Mouse (Mus musculus): ENCODE measurements around the gene Elof1. TPM values are rescaled to one million over a fixed set of nuclear protein-coding genes. Genes with fewer than 3 reads are reported as not detected.
"Not testable (repeated sequence)": the region's sequence is repeated elsewhere in the genome, so short reads cannot be mapped to it uniquely, and the experiment has no call there.

Elof1 gene
- total RNA-seq, 4 experiments from 2014 or later = 71.9 to 83.9 (median 78.6) TPM

- DNase-seq = no peak
Observed at GRCm38 (mm10) chr9:22092746-22093145, 24.2 kb downstream of the Elof1 start.

GRCm38 (mm10) chr9:22089986-22090385 is 27.0 kb downstream of the Elof1 start:
- peak; percentile 34 for DNase-seq

GRCm38 (mm10) chr9:22089281-22089680 is 27.7 kb downstream of the Elof1 start:
- no peak for DNase-seq

GRCm38 (mm10) chr9:22087034-22087618 is 29.8 kb downstream of the Elof1 start:
- DNase-seq = no peak

- DNase-seq = no peak
Observed at GRCm38 (mm10) chr9:22086012-22086411, 31.0 kb downstream of the Elof1 start.

- DNase-seq = peak; percentile 94
Observed at GRCm38 (mm10) chr9:22085022-22085834, 31.7 kb downstream of the Elof1 start, which contains the start of gene Ecsit. Gene Ecsit (minus strand): TSS chr9:22085438.

- no peak for DNase-seq
Observed at GRCm38 (mm10) chr9:22084667-22085021, 32.3 kb downstream of the Elof1 start.

GRCm38 (mm10) chr9:22076223-22076622 is 40.7 kb downstream of the Elof1 start:
- DNase-seq = no peak

- DNase-seq = not testable (repeated sequence)
Observed at GRCm38 (mm10) chr9:22075778-22076177, 41.2 kb downstream of the Elof1 start.

- DNase-seq = no peak
Observed at GRCm38 (mm10) chr9:22072276-22072675, 44.7 kb downstream of the Elof1 start.

GRCm38 (mm10) chr9:22070791-22071573 is 46.0 kb downstream of the Elof1 start, which contains the start of the genes Gm49318 and Zfp653:
Gene Gm49318 (minus strand): TSS chr9:22071259.
Gene Zfp653 (minus strand): TSS chr9:22071376.
- DNase-seq = peak; percentile 95

- DNase-seq = no peak
Observed at GRCm38 (mm10) chr9:22069881-22070553, 47.0 kb downstream of the Elof1 start.

GRCm38 (mm10) chr9:22067195-22067594 is 49.8 kb downstream of the Elof1 start:
- DNase-seq = no peak

GRCm38 (mm10) chr9:22066433-22066832 is 50.5 kb downstream of the Elof1 start:
- DNase-seq = no peak

GRCm38 (mm10) chr9:22065642-22066041 is 51.3 kb downstream of the Elof1 start:
- DNase-seq = no peak

GRCm38 (mm10) chr9:22064341-22064740 is 52.6 kb downstream of the Elof1 start:
- no peak for DNase-seq

Small RNAs within 50 kb of the gene (microRNA-seq; reads per million reads assigned to microRNA genes)
- 0.50 to 0.70 reads per million in 2 experiments for gene Mir7084

Other genes with a start within 250 kb of the Elof1 start
- 10 to 100 TPM; 43.1 to 64.6 (median 48.1) TPM for gene Rab3d, start 199.0 kb downstream of the Elof1 start, total RNA-seq (2022)
- 10 to 100 TPM in 3 of 4 experiments, 1 to 10 TPM in 1; 8.6 to 27.3 (median 17.7) TPM for gene Ccdc159, start 189.7 kb downstream of the Elof1 start, total RNA-seq (2022)
- 100 to 1,000 TPM; 375 to 588 (median 495) TPM for gene Tmem205, start 189.6 kb downstream of the Elof1 start, total RNA-seq (2022)
- gene Plppr2, start 180.1 kb downstream of the Elof1 start, total RNA-seq (2022) = 10 to 100 TPM; 19.6 to 44.0 (median 32.1) TPM
- gene Swsap1, start 161.4 kb downstream of the Elof1 start, total RNA-seq (2022) = 10 to 100 TPM; 17.5 to 22.5 (median 20.0) TPM
- gene Epor, start 153.7 kb downstream of the Elof1 start, total RNA-seq (2022) = 1 to 10 TPM; 1.2 to 4.7 (median 2.0) TPM
- 10 to 100 TPM; 23.7 to 72.6 (median 49.6) TPM for gene Rgl3, start 127.7 kb downstream of the Elof1 start, total RNA-seq (2022)
- gene Ccdc151, start 114.5 kb downstream of the Elof1 start, total RNA-seq (2022) = 1 to 10 TPM in 3 of 4 experiments, under 1 TPM in 1; 0.81 to 2.8 (median 1.4) TPM
- gene Prkcsh, start 114.4 kb downstream of the Elof1 start, total RNA-seq (2022) = 100 to 1,000 TPM; 167 to 190 (median 180) TPM
- 1 to 10 TPM; 1.8 to 4.6 (median 2.9) TPM for gene Elavl3, start 65.1 kb downstream of the Elof1 start, total RNA-seq (2022)
- under 1 TPM in 1 of 4 experiments, not detected in 3; 0.73 TPM for gene Gm49318, start 45.9 kb downstream of the Elof1 start, total RNA-seq (2022)
- gene Zfp653, start 45.8 kb downstream of the Elof1 start, total RNA-seq (2022) = 10 to 100 TPM in 3 of 4 experiments, 1 to 10 TPM in 1; 6.9 to 15.6 (median 12.3) TPM
- gene Ecsit, start 31.7 kb downstream of the Elof1 start, total RNA-seq (2022) = 10 to 100 TPM; 41.2 to 50.4 (median 48.9) TPM
- gene Cnn1, start 18.0 kb downstream of the Elof1 start, total RNA-seq (2022) = 1 to 10 TPM in 3 of 4 experiments, under 1 TPM in 1; 0.89 to 2.8 (median 1.2) TPM
- 10 to 100 TPM; 30.6 to 44.1 (median 36.6) TPM for gene Acp5, start 18.5 kb upstream of the Elof1 start, total RNA-seq (2022)
- gene Pigyl, start 39.7 kb upstream of the Elof1 start, total RNA-seq (2022) = 10 to 100 TPM; 51.0 to 67.4 (median 59.4) TPM
- gene Zfp872, start 70.9 kb upstream of the Elof1 start, total RNA-seq (2022) = 1 to 10 TPM; 3.0 to 7.2 (median 4.1) TPM
- gene Zfp809, start 108.5 kb upstream of the Elof1 start, total RNA-seq (2022) = 10 to 100 TPM; 37.1 to 62.6 (median 53.2) TPM
- gene Zfp599, start 142.7 kb upstream of the Elof1 start, total RNA-seq (2022) = 1 to 10 TPM in 2 of 4 experiments, under 1 TPM in 2; 0.58 to 1.2 (median 0.87) TPM
- gene Zfp810, start 190.5 kb upstream of the Elof1 start, total RNA-seq (2022) = 10 to 100 TPM in 3 of 4 experiments, 1 to 10 TPM in 1; 6.6 to 17.0 (median 13.7) TPM

Data from adrenal gland, adult 8-10 months (tissue).